Mouse (Mus musculus): ENCODE results near the gene Fam69a.
"Not testable (repeated sequence)": the region's sequence is repeated elsewhere in the genome, so short reads cannot be mapped to it uniquely, and the experiment has no call there.

Fam69a gene

GRCm38 (mm10) chr5:107943526-107943925, 43.4 kb downstream of the Fam69a start:
- DNase-seq (ENCODE audit: low spot score), result no peak

DNA sequence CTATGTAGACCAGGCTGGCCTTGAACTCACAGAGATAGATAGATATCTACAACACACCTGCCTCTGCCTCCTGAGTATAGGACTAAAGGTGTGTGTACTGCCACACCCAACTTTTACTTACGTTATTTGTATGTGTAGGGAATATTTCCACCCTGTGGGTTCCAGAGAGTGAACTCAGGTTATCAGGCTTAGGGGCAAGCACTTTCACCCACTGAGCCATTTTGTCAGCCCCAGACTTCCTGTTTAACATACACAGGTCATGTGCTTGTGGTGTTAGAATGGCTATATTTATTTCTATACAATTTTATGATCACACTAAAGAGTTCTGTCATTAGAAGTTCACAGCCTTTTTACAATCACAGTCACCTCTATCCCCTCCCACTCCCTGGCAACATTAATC, 43.9 kb downstream of the Fam69a start:
- no peak for DNase-seq (ENCODE audit: low spot score)

- no peak for DNase-seq (ENCODE audit: low spot score)
Measured at GRCm38 (mm10) chr5:107941222-107941621, 45.7 kb downstream of the Fam69a start.

DNA sequence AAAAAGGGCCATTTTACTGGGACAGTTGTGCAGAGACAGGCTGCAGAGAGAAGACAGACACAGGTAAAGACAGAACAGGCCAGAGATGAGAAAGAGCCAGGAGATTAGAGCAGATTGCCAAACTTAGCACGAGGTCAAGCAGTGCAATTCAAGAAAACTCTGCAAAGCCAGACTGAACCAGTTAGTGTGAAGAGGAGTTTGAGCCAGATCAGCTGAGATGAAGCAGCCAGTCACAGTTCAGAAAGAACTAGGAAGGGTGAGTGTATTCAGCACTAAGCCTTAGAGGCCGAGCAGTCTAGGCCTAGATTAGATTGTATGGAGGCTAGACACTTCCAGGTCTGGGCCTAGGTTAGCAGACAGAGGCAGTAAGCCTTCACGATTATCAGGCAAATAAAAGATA, 47.2 kb downstream of the Fam69a start:
- no peak for DNase-seq (ENCODE audit: low spot score)

- no peak for DNase-seq (ENCODE audit: low spot score)
Measured at GRCm38 (mm10) chr5:107938886-107939285, 48.0 kb downstream of the Fam69a start.

DNA sequence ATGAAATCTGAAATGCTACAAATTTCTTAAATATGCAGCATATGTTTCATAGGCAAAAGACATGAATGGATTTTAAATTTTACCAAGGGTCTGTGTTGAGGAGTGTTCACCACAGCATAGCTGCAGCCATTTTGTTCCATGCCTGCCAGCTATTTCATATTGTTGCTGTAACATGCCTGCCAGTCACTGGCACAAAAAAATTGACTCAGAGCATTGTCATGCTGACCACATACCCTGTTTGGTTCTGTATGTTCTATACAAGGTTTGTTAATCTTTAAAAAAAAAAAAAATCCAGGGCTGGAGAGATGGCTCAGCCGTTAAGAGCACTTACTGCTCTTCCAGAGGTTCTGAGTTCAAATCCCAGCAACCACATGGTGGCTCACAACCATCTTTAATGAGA, 48.4 kb downstream of the Fam69a start:
- not testable (repeated sequence) for DNase-seq (ENCODE audit: low spot score)

GRCm38 (mm10) chr5:107936625-107937389, 50.1 kb downstream of the Fam69a start:
- DNase-seq (ENCODE audit: low spot score), result no peak

DNA sequence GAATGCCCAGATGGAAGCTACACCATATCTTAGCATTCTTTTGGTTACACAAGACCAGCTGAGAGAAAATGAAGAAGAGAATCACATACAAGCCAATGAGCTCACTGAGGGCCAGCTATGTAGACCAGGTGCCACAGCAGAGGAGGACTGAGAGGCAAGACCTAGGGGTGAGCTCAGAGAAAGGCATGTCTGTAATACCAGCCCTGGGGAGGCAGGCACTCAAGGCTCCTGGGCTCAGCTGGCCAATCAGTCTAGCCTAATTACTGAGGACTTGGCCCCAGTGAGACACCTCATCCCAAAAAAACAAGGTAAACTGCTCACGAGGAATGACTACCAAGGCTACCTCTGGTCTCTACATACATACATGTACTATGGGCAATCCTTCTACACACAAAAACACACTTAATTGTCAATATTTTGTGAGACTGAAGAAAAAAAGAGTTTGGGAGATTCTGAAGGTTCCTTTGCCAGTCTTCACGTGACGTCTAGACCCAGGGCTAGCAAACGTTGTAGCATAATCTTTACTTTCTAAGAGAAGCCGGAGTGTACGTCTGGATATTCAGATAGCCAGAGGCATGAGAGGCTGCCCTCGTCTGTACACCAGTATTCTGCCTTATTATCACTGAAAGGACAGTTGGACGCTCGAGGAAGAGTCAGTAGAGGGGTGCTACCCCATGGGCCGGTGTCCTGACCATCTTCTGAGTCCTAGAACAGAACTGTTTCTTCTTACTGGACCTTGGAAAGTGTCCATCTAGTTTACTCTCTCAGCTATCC, 51.9 kb downstream of the Fam69a start:
- DNase-seq (ENCODE audit: low spot score), result no peak

GRCm38 (mm10) chr5:107933202-107933974, 53.5 kb downstream of the Fam69a start:
- DNase-seq (ENCODE audit: low spot score), result no peak

GRCm38 (mm10) chr5:107932556-107932955, 54.3 kb downstream of the Fam69a start:
- DNase-seq (ENCODE audit: low spot score), result no peak

DNA sequence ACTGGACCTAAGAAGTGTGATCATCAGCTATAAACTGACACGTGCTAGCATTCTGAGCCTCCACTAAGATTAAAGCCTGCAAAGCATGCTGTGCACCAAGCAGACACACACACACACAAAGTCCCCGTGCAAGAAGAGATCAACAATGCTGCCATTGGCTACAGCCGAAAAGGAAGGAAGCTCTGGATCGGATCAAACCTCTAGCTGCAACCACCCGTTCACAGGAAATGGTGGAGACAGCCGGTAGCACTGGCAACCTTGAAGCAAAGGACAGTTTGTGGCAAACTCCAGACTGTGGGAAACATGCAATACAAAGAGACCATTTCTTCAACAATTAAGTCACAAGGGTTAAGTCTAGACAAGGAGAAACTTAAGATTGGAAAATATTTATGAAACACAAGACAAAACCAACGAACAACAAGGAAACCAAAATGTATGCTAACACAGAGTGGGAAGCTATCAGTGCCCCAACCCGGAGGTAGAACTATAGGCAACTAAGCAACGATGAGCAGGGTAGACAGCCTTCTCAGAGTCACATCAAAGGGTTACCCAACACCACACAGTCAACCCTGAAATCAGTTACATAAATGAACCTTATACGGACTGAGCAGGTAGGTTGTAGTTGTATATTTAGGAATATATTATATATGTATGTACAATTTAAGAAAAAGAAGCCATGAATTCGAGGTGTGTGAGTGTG, 60.2 kb downstream of the Fam69a start:
- DNase-seq (ENCODE audit: low spot score), result no peak

GRCm38 (mm10) chr5:107924564-107924963, 62.3 kb downstream of the Fam69a start:
- no peak for DNase-seq (ENCODE audit: low spot score)

GRCm38 (mm10) chr5:107922836-107923235, 64.0 kb downstream of the Fam69a start:
- DNase-seq (ENCODE audit: low spot score), result no peak

GRCm38 (mm10) chr5:107921400-107922252, 65.3 kb downstream of the Fam69a start:
- DNase-seq (ENCODE audit: low spot score), result peak; percentile 19

- DNase-seq (ENCODE audit: low spot score), result no peak
Measured at GRCm38 (mm10) chr5:107915280-107915679, 71.6 kb downstream of the Fam69a start.

DNA sequence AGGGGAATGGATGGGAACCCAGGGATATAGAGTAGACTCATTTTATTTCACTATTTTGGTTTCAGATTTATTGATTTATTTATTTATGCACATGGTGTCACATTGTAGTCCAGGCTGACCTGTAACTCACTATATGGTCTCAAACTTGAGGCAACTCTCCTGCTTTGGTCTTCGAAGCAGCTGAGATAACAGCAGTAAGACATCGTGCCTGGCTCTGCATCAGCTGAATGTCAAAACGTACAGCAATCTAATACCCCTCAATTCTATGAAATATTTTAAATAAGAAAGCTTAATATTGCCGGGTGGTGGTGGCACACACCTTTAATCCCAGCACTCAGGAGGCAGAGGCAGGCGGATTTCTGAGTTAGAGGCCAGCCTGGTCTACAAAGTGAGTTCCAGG, 75.9 kb downstream of the Fam69a start:
- DNase-seq (ENCODE audit: low spot score), result no peak

DNA sequence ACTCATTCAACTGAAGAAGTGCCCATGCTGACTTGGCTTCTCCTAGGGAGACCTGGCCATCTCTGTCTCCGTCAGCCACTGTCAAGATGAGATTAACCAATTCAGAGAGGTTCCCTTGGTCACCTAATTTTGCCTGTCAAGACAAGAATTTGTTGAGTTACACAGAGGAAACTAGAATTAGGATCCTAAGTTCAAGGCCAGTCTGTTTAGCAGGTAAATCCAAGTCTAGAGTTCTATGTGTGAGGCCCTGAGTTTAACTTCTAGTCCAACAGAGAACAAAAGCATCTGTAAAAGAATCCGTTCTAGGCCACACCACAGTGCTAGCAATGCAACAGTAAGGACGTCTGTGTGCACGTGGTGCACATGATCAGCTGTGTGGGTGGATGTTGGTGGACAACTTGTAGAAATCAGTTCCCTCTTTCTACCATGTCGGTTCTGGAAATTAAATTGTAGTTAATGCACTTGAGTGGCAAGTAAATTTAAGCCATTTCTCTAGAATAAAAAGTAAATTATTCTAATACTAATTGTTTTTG, 76.7 kb downstream of the Fam69a start:
- DNase-seq (ENCODE audit: low spot score), result no peak

GRCm38 (mm10) chr5:107909668-107910067, 77.2 kb downstream of the Fam69a start:
- no peak for DNase-seq (ENCODE audit: low spot score)

- no peak for DNase-seq (ENCODE audit: low spot score)
Measured at GRCm38 (mm10) chr5:107908514-107909110, 78.3 kb downstream of the Fam69a start.

DNA sequence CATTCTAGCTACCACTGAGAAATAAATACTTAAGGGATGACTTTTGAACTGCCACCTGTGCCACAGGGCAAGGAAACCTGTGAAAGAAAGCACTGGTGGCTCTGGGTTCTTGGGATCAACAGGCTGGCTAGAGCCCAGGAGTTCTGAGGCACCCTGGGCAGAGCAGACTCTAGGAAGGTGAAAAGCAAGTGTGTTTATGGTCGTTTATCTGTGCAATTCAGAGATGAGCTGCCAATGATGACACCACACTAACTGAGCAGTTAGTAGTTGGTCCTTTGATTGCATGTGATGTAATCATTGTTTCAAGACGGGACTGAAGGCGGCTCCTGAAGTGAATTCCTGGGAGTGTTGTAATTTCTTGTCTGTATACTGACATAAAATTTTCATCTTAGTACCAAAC, 82.6 kb downstream of the Fam69a start:
- no peak for DNase-seq (ENCODE audit: low spot score)

Data from urinary bladder, postnatal 25 days (tissue).